Mouse (Mus musculus): Measurements from ENCODE around the gene Myh9. TPM values are rescaled to one million over a fixed set of nuclear protein-coding genes. Genes with fewer than 3 reads are reported as not detected.
A peak's percentile ranks its signal among the peaks of the same experiment; 100 is the strongest.

Gene Myh9
- total RNA-seq, 1 experiment = 152 TPM

GRCm38 (mm10) chr15:77775186-77775963 is 66.6 kb downstream of the Myh9 start:
- in situ Hi-C loops (cut with MboI; ENCODE audit: low sequenced_read_pairs in 2 of 2, unreplicated experiment in 2 of 2) = loop anchor here (5.0 to 10.0 kb wide), 2 partner anchors 139 to 142 kb away; no protein-coding TSS in a partner anchor
- no peak overlapping the region for H3K27ac ChIP-seq (ENCODE audit: insufficient read depth, low read depth, low read length, poor library complexity, severe bottlenecking)
- peak; percentile 85 for DNase-seq (ENCODE audit: low read depth, low spot score)

GRCm38 (mm10) chr15:77774303-77774702 is 67.7 kb downstream of the Myh9 start:
- H3K36me3 ChIP-seq (ENCODE audit: control insufficient read depth, insufficient read depth, low read length, poor library complexity, severe bottlenecking) = peaks cover 92% of the 10 kb centered on the region
- DNase-seq (ENCODE audit: low read depth, low spot score) = no peak
- H3K4me3 ChIP-seq (ENCODE audit: insufficient read depth in 1 of 2, low read depth in 1 of 2, low read length in 2 of 2, poor library complexity in 1 of 2, severe bottlenecking in 1 of 2) = no peak overlapping the region
- H3K27ac ChIP-seq (ENCODE audit: insufficient read depth, low read depth, low read length, poor library complexity, severe bottlenecking) = no peak overlapping the region
- in situ Hi-C loops (cut with MboI; ENCODE audit: low sequenced_read_pairs in 2 of 2, unreplicated experiment in 2 of 2) = loop anchor here in 1 of 2 experiments (10.0 kb wide), 1 partner anchor 140 kb away; no protein-coding TSS in a partner anchor
- H3K9me3 ChIP-seq (ENCODE audit: control insufficient read depth, insufficient read depth, low read depth, low read length) = no peaks in the 10 kb centered on the region
- H3K4me1 ChIP-seq (ENCODE audit: control insufficient read depth in 2 of 2, insufficient read depth in 2 of 2, low read length in 2 of 2, poor library complexity in 1 of 2) = peaks cover 0 to 2% of the 10 kb centered on the region in 2 experiments; a peak in 1 of 4 replicates
- no peak overlapping the region for H3K9ac ChIP-seq (ENCODE audit: insufficient read depth, low read depth, low read length, poor library complexity, severe bottlenecking)
- TF ChIP-seq ZNF384 (IDR thresholded peaks at IDR 0.05; ENCODE audit: low read depth, low read length) = no peak
- TF ChIP-seq HCFC1 (IDR thresholded peaks at IDR 0.05; ENCODE audit: borderline replicate concordance, insufficient read depth, low read length) = no peak
- no peak for TF ChIP-seq CHD2 (IDR thresholded peaks at IDR 0.05; ENCODE audit: low read depth, low read length)
- TF ChIP-seq ZC3H11A (IDR thresholded peaks at IDR 0.05; ENCODE audit: borderline replicate concordance, low read depth, low read length) = no peak
- no peak for TF ChIP-seq MAFK (IDR thresholded peaks at IDR 0.05; ENCODE audit: insufficient read depth, low read depth, low read length)

More at GRCm38 (mm10) chr15:77775186-77775963, 66.6 kb downstream of the Myh9 start:
- Histone ChIP-seq H3K4me3 (ENCODE audit: insufficient read depth in 1 of 2, low read depth in 1 of 2, low read length in 2 of 2, poor library complexity in 1 of 2, severe bottlenecking in 1 of 2) (no peak overlapping the region), H3K9ac (ENCODE audit: insufficient read depth, low read depth, low read length, poor library complexity, severe bottlenecking) (no peak overlapping the region), H3K4me1 (ENCODE audit: control insufficient read depth in 2 of 2, insufficient read depth in 2 of 2, low read length in 2 of 2, poor library complexity in 1 of 2) (peaks cover 0 to 2% of the 10 kb centered on the region in 2 experiments; a peak in 1 of 4 replicates), H3K9me3 (ENCODE audit: control insufficient read depth, insufficient read depth, low read depth, low read length) (no peaks in the 10 kb centered on the region), H3K36me3 (ENCODE audit: control insufficient read depth, insufficient read depth, low read length, poor library complexity, severe bottlenecking) (peaks cover 94% of the 10 kb centered on the region)
- TF ChIP-seq ZC3H11A (IDR thresholded peaks at IDR 0.05; ENCODE audit: borderline replicate concordance, low read depth, low read length) (peak; percentile 50), ZNF384 (IDR thresholded peaks at IDR 0.05; ENCODE audit: low read depth, low read length) (no peak)

- Histone ChIP-seq H3K4me3 (ENCODE audit: insufficient read depth in 1 of 2, low read depth in 1 of 2, low read length in 2 of 2, poor library complexity in 1 of 2, severe bottlenecking in 1 of 2) (no peak overlapping the region), H3K4me1 (ENCODE audit: control insufficient read depth in 2 of 2, insufficient read depth in 2 of 2, low read length in 2 of 2, poor library complexity in 1 of 2) (peaks cover 0 to 2% of the 10 kb centered on the region in 2 experiments; a peak in 1 of 4 replicates), H3K9me3 (ENCODE audit: control insufficient read depth, insufficient read depth, low read depth, low read length) (no peaks in the 10 kb centered on the region), H3K27ac (ENCODE audit: insufficient read depth, low read depth, low read length, poor library complexity, severe bottlenecking) (no peak overlapping the region), H3K36me3 (ENCODE audit: control insufficient read depth, insufficient read depth, low read length, poor library complexity, severe bottlenecking) (peaks cover 93% of the 10 kb centered on the region), H3K9ac (ENCODE audit: insufficient read depth, low read depth, low read length, poor library complexity, severe bottlenecking) (no peak overlapping the region)
- no peak for TF ChIP-seq ZNF384 (IDR thresholded peaks at IDR 0.05; ENCODE audit: low read depth, low read length)
- TF ChIP-seq HCFC1 (IDR thresholded peaks at IDR 0.05; ENCODE audit: borderline replicate concordance, insufficient read depth, low read length) = no peak
- TF ChIP-seq MAFK (IDR thresholded peaks at IDR 0.05; ENCODE audit: insufficient read depth, low read depth, low read length) = no peak
- TF ChIP-seq ZC3H11A (IDR thresholded peaks at IDR 0.05; ENCODE audit: borderline replicate concordance, low read depth, low read length) = no peak
- TF ChIP-seq CHD2 (IDR thresholded peaks at IDR 0.05; ENCODE audit: low read depth, low read length) = no peak
- in situ Hi-C loops (cut with MboI; ENCODE audit: low sequenced_read_pairs in 2 of 2, unreplicated experiment in 2 of 2) = loop anchor here in 1 of 2 experiments (10.0 kb wide), 1 partner anchor 141 kb away; no protein-coding TSS in a partner anchor
- no peak for DNase-seq (ENCODE audit: low read depth, low spot score)
Measured at GRCm38 (mm10) chr15:77773099-77773915, 68.7 kb downstream of the Myh9 start.

GRCm38 (mm10) chr15:77770942-77771341 is 71.0 kb downstream of the Myh9 start:
- Histone ChIP-seq H3K27ac (ENCODE audit: insufficient read depth, low read depth, low read length, poor library complexity, severe bottlenecking) (no peak overlapping the region), H3K9me3 (ENCODE audit: control insufficient read depth, insufficient read depth, low read depth, low read length) (no peaks in the 10 kb centered on the region), H3K9ac (ENCODE audit: insufficient read depth, low read depth, low read length, poor library complexity, severe bottlenecking) (no peak overlapping the region), H3K4me3 (ENCODE audit: insufficient read depth in 1 of 2, low read depth in 1 of 2, low read length in 2 of 2, poor library complexity in 1 of 2, severe bottlenecking in 1 of 2) (no peak overlapping the region), H3K4me1 (ENCODE audit: control insufficient read depth in 2 of 2, insufficient read depth in 2 of 2, low read length in 2 of 2, poor library complexity in 1 of 2) (no peaks in the 10 kb centered on the region), H3K36me3 (ENCODE audit: control insufficient read depth, insufficient read depth, low read length, poor library complexity, severe bottlenecking) (peaks cover 95% of the 10 kb centered on the region)
- no peak for DNase-seq (ENCODE audit: low read depth, low spot score)
- TF ChIP-seq CHD2 (IDR thresholded peaks at IDR 0.05; ENCODE audit: low read depth, low read length) (no peak), ZNF384 (IDR thresholded peaks at IDR 0.05; ENCODE audit: low read depth, low read length) (no peak), MAFK (IDR thresholded peaks at IDR 0.05; ENCODE audit: insufficient read depth, low read depth, low read length) (no peak), HCFC1 (IDR thresholded peaks at IDR 0.05; ENCODE audit: borderline replicate concordance, insufficient read depth, low read length) (no peak), ZC3H11A (IDR thresholded peaks at IDR 0.05; ENCODE audit: borderline replicate concordance, low read depth, low read length) (no peak)
- in situ Hi-C loops (cut with MboI; ENCODE audit: low sequenced_read_pairs in 2 of 2, unreplicated experiment in 2 of 2) = loop anchor here in 1 of 2 experiments (10.0 kb wide), 1 partner anchor 144 kb away; no protein-coding TSS in a partner anchor

Data from ES-E14 (cell line).